Mouse (Mus musculus) thymus, postnatal 14 days (tissue): ENCODE data around the gene Inhbc.
"Not testable (repeated sequence)": the region's sequence is repeated elsewhere in the genome, so short reads cannot be mapped to it uniquely, and the experiment has no call there.

Experiments used
- DNase-seq: peaks from one replicate; pipeline ENCODE4 v3.0.0; 2021

Inhbc gene

GRCm38 (mm10) chr10:127325454-127326016 is 44.7 kb downstream of the Inhbc start:
- peak; percentile 81 for DNase-seq

GRCm38 (mm10) chr10:127324495-127324894 is 45.7 kb downstream of the Inhbc start:
- peak; percentile 89 for DNase-seq

- peak; percentile 71 for DNase-seq
Observed at GRCm38 (mm10) chr10:127323131-127323855, 46.9 kb downstream of the Inhbc start.

GRCm38 (mm10) chr10:127322669-127323068 is 47.6 kb downstream of the Inhbc start:
- no peak for DNase-seq

GRCm38 (mm10) chr10:127322178-127322577 is 48.1 kb downstream of the Inhbc start:
- peak; percentile 43 for DNase-seq

- DNase-seq: peak; percentile 61
Observed at GRCm38 (mm10) chr10:127321621-127322020, 48.6 kb downstream of the Inhbc start, which contains the start of gene Arhgap9. Gene Arhgap9 (plus strand): TSS chr10:127321964.

GRCm38 (mm10) chr10:127319969-127320368 is 50.3 kb downstream of the Inhbc start:
- DNase-seq: no peak

- DNase-seq: no peak
Observed at GRCm38 (mm10) chr10:127318009-127318408, 52.2 kb downstream of the Inhbc start.

GRCm38 (mm10) chr10:127317277-127317676 is 53.0 kb downstream of the Inhbc start:
- DNase-seq: no peak

GRCm38 (mm10) chr10:127314950-127315349 is 55.3 kb downstream of the Inhbc start:
- DNase-seq: not testable (repeated sequence)

GRCm38 (mm10) chr10:127313516-127313915 is 56.7 kb downstream of the Inhbc start:
- not testable (repeated sequence) for DNase-seq

- no peak for DNase-seq
Observed at GRCm38 (mm10) chr10:127312858-127313257, 57.4 kb downstream of the Inhbc start.

- peak; percentile 90 for DNase-seq
Observed at GRCm38 (mm10) chr10:127312356-127312676, 57.9 kb downstream of the Inhbc start.

GRCm38 (mm10) chr10:127311476-127312355 is 58.5 kb downstream of the Inhbc start, which contains the start of gene Mars:
Gene Mars (minus strand): TSS chr10:127311786.
- DNase-seq: peak; percentile 93

- no peak for DNase-seq
Observed at GRCm38 (mm10) chr10:127310523-127311475, 59.4 kb downstream of the Inhbc start.

- DNase-seq: not testable (repeated sequence)
Observed at GRCm38 (mm10) chr10:127309167-127309566, 61.1 kb downstream of the Inhbc start.
